Mouse (Mus musculus): ENCODE measurements around the gene Limd2.
"Not testable (repeated sequence)": the region's sequence is repeated elsewhere in the genome, so short reads cannot be mapped to it uniquely, and the experiment has no call there.

Gene Limd2

DNA sequence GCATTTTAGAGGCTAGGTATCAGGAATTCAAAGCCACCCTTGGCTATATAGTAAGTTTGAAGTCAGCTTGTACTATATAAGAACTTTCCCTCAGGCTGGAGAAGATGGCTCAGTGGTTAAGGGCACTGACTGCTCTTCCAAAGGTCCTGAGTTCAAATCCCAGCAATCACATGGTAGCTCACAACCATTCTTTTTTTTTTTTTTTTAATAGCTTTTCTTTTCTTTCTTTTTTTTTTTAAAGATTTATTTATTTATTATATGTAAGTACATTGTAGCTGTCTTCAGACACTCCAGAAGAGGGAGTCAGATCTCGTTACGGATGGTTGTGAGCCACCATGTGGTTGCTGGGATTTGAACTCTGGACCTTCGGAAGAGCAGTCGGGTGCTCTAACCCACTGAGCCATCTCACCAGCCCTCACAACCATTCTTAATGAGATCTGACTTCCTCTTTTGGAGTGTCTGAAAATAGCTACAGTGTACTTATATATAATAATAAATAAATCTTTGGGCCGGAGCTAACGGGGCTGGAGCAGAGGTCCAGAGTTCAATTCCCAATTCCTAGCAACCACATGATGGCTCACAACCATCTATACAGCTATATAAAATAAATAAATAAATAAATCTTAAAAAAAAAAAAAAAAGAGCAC, 33.8 kb downstream of the Limd2 start:
- not testable (repeated sequence) for DNase-seq (ENCODE audit: low spot score in 2 of 2)

DNA sequence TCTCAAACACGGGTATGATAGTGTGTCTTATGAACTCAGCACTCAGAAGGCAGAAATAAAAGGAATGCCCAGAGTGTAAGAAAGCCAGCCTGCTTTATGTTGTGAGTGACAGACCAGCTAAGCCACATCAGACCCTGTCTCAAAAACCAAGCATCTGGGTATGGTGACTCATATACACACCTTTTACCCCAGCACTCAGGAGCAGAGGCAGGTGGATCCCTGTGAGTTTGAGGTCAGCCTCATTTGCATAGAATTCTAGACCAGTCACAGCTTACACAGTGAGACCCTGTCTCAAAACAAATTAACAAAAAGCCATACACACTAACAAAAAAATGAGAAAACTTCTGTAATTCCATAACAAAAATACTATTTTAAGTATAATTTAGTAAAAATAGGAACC, 34.8 kb downstream of the Limd2 start:
- DNase-seq (ENCODE audit: low spot score in 2 of 2), result no peak

DNA sequence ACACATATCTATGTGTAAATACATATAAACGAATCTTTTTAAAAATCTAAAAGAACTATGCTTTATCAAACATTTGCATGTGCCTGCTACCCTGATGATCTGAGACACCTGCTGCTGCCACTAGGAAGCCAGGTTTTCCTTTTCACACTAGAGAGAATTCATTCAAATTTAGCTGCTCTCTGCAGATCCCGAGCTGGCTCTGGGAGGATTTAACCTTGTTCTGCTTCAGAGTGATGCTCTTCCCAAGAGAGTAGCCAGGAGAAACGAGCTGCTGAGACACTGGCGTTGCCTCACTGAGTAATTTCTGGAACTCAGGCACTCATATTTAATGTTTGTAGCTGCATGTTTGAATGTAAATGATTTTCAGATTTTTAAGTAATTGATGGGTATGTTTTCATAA, 35.9 kb downstream of the Limd2 start:
- peak in 1 of 2 experiments; percentile 11 for DNase-seq (ENCODE audit: low spot score in 2 of 2)

DNA sequence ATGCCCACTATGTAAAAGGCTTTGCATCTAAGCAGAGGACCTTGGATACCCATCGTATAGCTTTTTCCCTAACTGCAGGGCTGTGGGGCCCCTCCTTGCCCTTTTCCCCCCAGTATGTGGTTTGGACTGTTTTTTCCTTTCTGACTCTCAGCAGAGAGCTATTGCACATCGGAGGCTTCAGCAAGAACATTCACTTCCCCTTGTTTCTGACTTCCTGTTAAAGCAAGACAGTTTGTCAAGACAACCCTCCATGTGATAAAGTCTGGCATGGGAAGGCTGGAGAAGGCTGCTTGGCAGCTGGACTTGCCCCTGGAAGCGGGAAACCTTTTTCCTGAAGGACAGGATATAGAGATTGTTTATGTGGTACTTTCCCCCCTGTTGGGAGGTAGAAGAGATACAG, 37.9 kb downstream of the Limd2 start:
- no peak for DNase-seq (ENCODE audit: low spot score in 2 of 2)

DNA sequence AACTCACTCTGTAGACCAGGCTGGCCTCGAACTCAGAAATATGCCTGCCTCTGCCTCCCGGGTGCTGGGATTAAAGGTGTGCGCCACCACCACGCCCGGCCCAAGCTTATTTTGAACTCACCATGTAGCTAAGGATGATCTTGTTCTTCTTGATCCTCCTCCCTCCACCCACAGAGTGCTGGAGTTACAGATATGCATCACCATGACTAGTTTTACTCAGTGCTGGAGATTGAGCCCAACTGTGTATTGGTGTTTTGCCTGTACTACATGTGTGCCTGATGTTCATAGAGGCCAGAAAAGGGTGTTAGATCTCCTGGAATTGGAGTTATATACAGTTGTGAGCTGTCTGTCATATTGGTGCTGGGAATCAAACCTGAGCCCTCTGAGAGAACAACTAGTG, 38.4 kb downstream of the Limd2 start:
- DNase-seq (ENCODE audit: low spot score in 2 of 2), result no peak

DNA sequence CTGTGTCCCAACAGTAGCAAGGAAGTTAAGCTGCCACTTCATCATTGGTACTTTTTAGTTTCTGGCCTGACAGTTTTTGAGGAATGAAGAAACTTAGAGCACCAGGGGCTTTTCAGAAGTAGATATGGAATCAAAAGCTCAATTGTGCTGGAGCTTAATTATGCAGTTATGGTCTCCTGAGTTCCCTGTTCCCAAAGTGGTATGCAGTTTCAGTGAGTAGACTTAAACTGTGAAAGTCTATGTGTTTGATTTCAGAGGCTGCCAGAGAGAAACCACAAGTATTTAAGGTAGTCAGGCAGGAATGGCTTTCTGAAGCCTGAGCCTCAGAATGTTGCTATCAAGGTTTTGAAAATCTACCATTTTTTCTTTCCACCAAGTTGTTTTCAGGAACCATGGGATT, 49.0 kb downstream of the Limd2 start:
- no peak for DNase-seq (ENCODE audit: low spot score in 2 of 2)
